Mouse (Mus musculus) ES-E14 (cell line): ENCODE results near the gene Actb. TPM values are rescaled to one million over a fixed set of nuclear protein-coding genes. Genes with fewer than 3 reads are reported as not detected.
A peak's percentile ranks its signal among the peaks of the same experiment; 100 is the strongest.

Experiments
- DNase-seq: peaks from one replicate; pipeline ENCODE4 v3.0.0-alpha.2; 2013; ENCODE audit warnings: low read depth, low spot score
- H3K27ac ChIP-seq: 2 replicates; pipeline ENCODE4 v1.5.1; 2012; ENCODE audit warnings: low read depth, mild to moderate bottlenecking, low read length, moderate library complexity, mixed read lengths; ENCODE audit not compliant: poor library complexity, insufficient read depth, severe bottlenecking
- H3K36me3 ChIP-seq: 2 replicates; pipeline ENCODE4 v1.6.1; 2012; ENCODE audit warnings: mild to moderate bottlenecking, low read length, moderate library complexity, mixed read lengths; ENCODE audit not compliant: control insufficient read depth, poor library complexity, insufficient read depth, severe bottlenecking
- H3K4me1 ChIP-seq, 2 experiments: fragments of 150-350 bp in 1 of 2; sonication (generic) in 1 of 2; 2 replicates each; pipeline ENCODE4 v1.6.1; 2012; ENCODE audit warnings: low read length in 2 of 2, mild to moderate bottlenecking in 1 of 2, mixed read lengths in 1 of 2; ENCODE audit not compliant: control insufficient read depth in 2 of 2, insufficient read depth in 2 of 2, poor library complexity in 1 of 2
- H3K4me3 ChIP-seq, 2 experiments: fragments of 150-350 bp in 1 of 2; sonication (generic) in 1 of 2; 2 replicates each; pipeline ENCODE4 v1.5.1; 2012; ENCODE audit warnings: low read length in 2 of 2, low read depth in 1 of 2, mild to moderate bottlenecking in 1 of 2, mixed read lengths in 1 of 2; ENCODE audit not compliant: insufficient read depth in 1 of 2, poor library complexity in 1 of 2, severe bottlenecking in 1 of 2
- H3K9ac ChIP-seq: 2 replicates; pipeline ENCODE4 v1.6.1; 2012; ENCODE audit warnings: low read depth, mild to moderate bottlenecking, low read length, mixed read lengths; ENCODE audit not compliant: poor library complexity, insufficient read depth, severe bottlenecking
- H3K9me3 ChIP-seq: fragments of 150-350 bp; sonication (generic); 2 replicates; pipeline ENCODE4 v1.6.1; 2012; ENCODE audit warnings: low read depth, mild to moderate bottlenecking, low read length; ENCODE audit not compliant: control insufficient read depth, insufficient read depth
- CHD2 ChIP-seq: IDR thresholded peaks from 2 replicates; pipeline ENCODE4 v1.6.1; 2014; ENCODE audit warnings: mild to moderate bottlenecking, low read depth, low read length, inconsistent platforms
- HCFC1 ChIP-seq: IDR thresholded peaks from 2 replicates; pipeline ENCODE4 v1.6.1; 2012; ENCODE audit warnings: low read length, inconsistent platforms, borderline replicate concordance; ENCODE audit not compliant: insufficient read depth
- MAFK ChIP-seq: IDR thresholded peaks from 2 replicates; pipeline ENCODE4 v1.6.1; 2014; ENCODE audit warnings: mild to moderate bottlenecking, low read depth, low read length, inconsistent platforms; ENCODE audit not compliant: insufficient read depth
- ZC3H11A ChIP-seq: IDR thresholded peaks from 2 replicates; pipeline ENCODE4 v1.6.1; 2012; ENCODE audit warnings: low read depth, mild to moderate bottlenecking, inconsistent platforms, low read length, borderline replicate concordance
- ZNF384 ChIP-seq: IDR thresholded peaks from 2 replicates; pipeline ENCODE4 v1.6.1; 2012; ENCODE audit warnings: low read depth, low read length, inconsistent platforms
- in situ Hi-C, 2 experiments: fragments of 600-800 bp; cut with MboI; formaldehyde crosslinking; loops; one replicate each; pipeline ENCODE4 v1.15.1; 2025; ENCODE audit warnings: low sequenced_read_pairs in 2 of 2, inconsistent platforms in 1 of 2; ENCODE audit not compliant: unreplicated experiment in 2 of 2
- total RNA-seq: library from RNA; depleted of rRNA; stranded (reverse); fragments of 300-350 nt; gene quantifications from 2 replicates; pipeline ENCODE4 v1.2.3, GENCODE M21; 2012; rRNA removed

Gene Actb
- total RNA-seq, 1 experiment: 4,692 TPM

DNA sequence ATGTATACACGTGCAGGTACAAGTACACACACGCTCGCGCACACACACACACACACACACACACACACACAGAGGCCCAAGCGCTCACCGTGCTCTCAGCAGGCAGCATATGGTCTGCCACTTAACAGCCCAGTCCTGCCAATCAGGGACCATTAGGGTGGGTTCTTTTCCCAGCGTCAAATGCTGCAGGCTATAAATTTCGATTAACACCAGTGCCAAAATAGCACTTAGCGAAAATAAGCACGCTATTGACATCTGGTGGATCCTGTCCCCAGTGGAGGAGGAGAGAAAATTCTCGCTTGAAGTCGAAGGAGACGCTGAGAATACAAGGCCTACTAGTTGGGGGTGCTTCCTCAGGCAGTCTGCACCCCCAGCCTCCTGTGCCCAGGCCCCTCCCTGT, 37.1 kb downstream of the Actb start:
- no peak for DNase-seq
- Histone ChIP-seq H3K36me3 (peaks cover 18% of the 10 kb centered on the region), H3K4me3 (no peak overlapping the region), H3K9ac (no peak overlapping the region), H3K4me1 (no peaks in the 10 kb centered on the region), H3K9me3 (no peaks in the 10 kb centered on the region), H3K27ac (no peak overlapping the region)
- TF ChIP-seq HCFC1: no peak
- TF ChIP-seq ZC3H11A: no peak
- TF ChIP-seq MAFK: no peak
- no peak for TF ChIP-seq ZNF384
- TF ChIP-seq CHD2: no peak
- in situ Hi-C loops: no loop called here

DNA sequence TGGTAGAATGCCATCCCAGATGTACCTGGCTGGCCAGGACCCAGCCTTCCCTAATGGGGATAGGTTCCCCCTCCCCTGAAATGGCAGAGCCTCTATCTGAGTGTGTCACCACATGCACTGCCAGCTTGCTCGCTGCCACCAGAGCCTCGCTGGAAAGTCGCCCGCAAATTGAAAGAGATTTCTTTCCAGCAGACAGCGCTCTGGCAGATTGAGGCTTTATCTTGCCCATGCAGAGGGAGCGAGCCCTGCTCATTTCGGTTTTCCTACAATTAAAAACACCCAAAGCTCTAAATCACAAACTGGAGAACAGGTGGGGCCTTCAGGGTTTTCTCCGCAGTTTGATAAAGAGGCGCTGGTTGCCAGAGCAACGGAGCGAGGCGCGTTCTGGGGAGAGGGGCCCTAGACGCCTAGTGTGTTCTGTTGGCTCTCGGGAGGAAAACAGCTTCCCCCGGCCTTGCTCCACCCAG, 48.8 kb downstream of the Actb start:
- Histone ChIP-seq H3K36me3 (no peaks in the 10 kb centered on the region), H3K9ac (no peak overlapping the region), H3K27ac (no peak overlapping the region), H3K4me1 (peaks cover 0 to 10% of the 10 kb centered on the region in 2 experiments; a peak in 2 of 4 replicates), H3K4me3 (no peak overlapping the region), H3K9me3 (no peaks in the 10 kb centered on the region)
- no peak for TF ChIP-seq HCFC1
- TF ChIP-seq CHD2: no peak
- no peak for TF ChIP-seq ZC3H11A
- no peak for TF ChIP-seq ZNF384
- no peak for TF ChIP-seq MAFK
- in situ Hi-C loops: no loop called here
- DNase-seq: no peak

DNA sequence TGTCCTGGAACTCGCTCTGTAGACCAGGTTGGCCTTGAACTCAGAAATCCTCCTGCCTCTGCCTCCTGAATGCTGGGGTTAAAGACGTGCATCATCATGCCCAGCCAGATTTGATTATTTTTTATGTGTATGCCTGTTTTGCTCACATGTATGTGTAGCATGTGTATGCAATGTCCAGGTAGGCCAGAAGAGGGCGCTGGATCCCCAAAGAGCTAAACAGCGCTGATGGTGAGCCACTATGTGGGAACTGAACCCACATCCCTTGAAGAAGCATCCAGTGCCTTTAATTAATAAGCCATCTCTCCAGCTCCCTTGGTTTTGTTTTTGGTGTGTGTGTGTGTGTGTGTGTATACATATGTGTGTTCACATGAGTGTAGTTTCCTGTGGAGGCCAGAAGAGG, 50.1 kb downstream of the Actb start:
- Histone ChIP-seq H3K4me3 (no peak overlapping the region), H3K9ac (no peak overlapping the region), H3K27ac (no peak overlapping the region), H3K4me1 (peaks cover 0 to 13% of the 10 kb centered on the region in 2 experiments; a peak in 2 of 4 replicates), H3K36me3 (no peaks in the 10 kb centered on the region), H3K9me3 (no peaks in the 10 kb centered on the region)
- in situ Hi-C loops: no loop called here
- no peak for DNase-seq
- TF ChIP-seq ZC3H11A (no peak), ZNF384 (no peak), MAFK (no peak), HCFC1 (no peak), CHD2 (no peak)

DNA sequence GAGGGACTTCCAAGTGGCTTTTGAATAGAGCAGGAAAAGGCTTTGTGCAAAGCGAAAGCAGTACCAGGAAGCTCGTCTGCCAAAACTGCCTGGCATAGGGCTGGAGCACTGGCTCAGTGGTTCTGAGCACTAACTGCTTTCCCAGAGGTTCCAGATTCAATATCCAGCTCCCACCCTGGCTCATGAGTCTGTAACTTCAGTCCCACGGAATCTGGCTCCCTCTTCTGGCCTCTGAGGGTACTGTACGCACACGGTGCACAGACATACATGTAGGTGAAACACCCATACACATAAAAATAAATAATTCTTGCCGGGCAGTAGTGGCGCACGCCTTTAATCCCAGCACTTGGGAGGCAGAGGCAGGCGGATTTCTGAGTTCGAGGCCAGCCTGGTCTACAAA, 51.7 kb downstream of the Actb start:
- TF ChIP-seq HCFC1 (no peak), ZNF384 (peak; percentile 88), ZC3H11A (peak; percentile 94), MAFK (no peak), CHD2 (no peak)
- H3K27ac ChIP-seq: no peak overlapping the region
- no peak overlapping the region for H3K4me3 ChIP-seq
- H3K9me3 ChIP-seq: no peaks in the 10 kb centered on the region
- peaks cover 0 to 17% of the 10 kb centered on the region in 2 experiments; a peak in 2 of 4 replicates for H3K4me1 ChIP-seq
- in situ Hi-C loops: no loop called here
- no peaks in the 10 kb centered on the region for H3K36me3 ChIP-seq
- H3K9ac ChIP-seq: no peak overlapping the region
- peak; percentile 89 for DNase-seq

- no peak overlapping the region for H3K4me3 ChIP-seq
- peaks cover 0 to 17% of the 10 kb centered on the region in 2 experiments; a peak in 2 of 4 replicates for H3K4me1 ChIP-seq
- no peak overlapping the region for H3K9ac ChIP-seq
- no peak overlapping the region for H3K27ac ChIP-seq
- in situ Hi-C loops: no loop called here
- no peak for DNase-seq
- TF ChIP-seq ZNF384 (no peak), MAFK (peak; percentile 69; the same call in 1 of the 2 replicates), HCFC1 (no peak), CHD2 (no peak), ZC3H11A (no peak)
- no peaks in the 10 kb centered on the region for H3K9me3 ChIP-seq
- H3K36me3 ChIP-seq: no peaks in the 10 kb centered on the region
Measured at GRCm38 (mm10) chr5:142853585-142853984, 53.0 kb downstream of the Actb start.

Other genes with a start within 250 kb of the Actb start
- gene Slc29a4, start 214.2 kb downstream of the Actb start, total RNA-seq: 9.4 and 13.5 TPM in 2 replicates
- 12.9 and 20.7 TPM in 2 replicates for gene Tnrc18, start 89.1 kb downstream of the Actb start, total RNA-seq
- gene Fbxl18, start 11.3 kb downstream of the Actb start, total RNA-seq: 20.1 and 27.1 TPM in 2 replicates
- gene Fscn1, start 53.6 kb upstream of the Actb start, total RNA-seq: 161 and 310 TPM in 2 replicates
- gene Rnf216, start 206.2 kb upstream of the Actb start, total RNA-seq: 17.7 and 23.8 TPM in 2 replicates
- gene Olfr718-ps1, start 240.8 kb upstream of the Actb start, total RNA-seq: 0.05 and 0.36 TPM in 2 replicates